Mouse (Mus musculus) heart, postnatal 0 days (tissue): ENCODE data around the gene Rps21. TPM values are rescaled to one million over a fixed set of nuclear protein-coding genes. Genes with fewer than 3 reads are reported as not detected.
A peak's percentile ranks its signal among the peaks of the same experiment; 100 is the strongest.

Source experiments
- ATAC-seq: fragments of 200-750 bp; cut with Nextera tagmentation; 2 replicates; pipeline ENCODE4 v1.8.0; 2017; ENCODE audit warnings: low read depth, moderate number of reproducible peaks, moderate library complexity; ENCODE audit not compliant: insufficient read depth
- DNase-seq: peaks from one replicate; pipeline ENCODE4 v3.0.0-alpha.2; 2016; ENCODE audit warnings: low spot score
- H3K27ac ChIP-seq: fragments of 300-500 bp; sonication (generic); 2 replicates; pipeline ENCODE4 v1.5.1; 2014; ENCODE audit warnings: low read depth, mild to moderate bottlenecking
- H3K27me3 ChIP-seq: fragments of 300-500 bp; sonication (generic); 2 replicates; pipeline ENCODE4 v1.6.1; 2014; ENCODE audit warnings: low read length, mixed read lengths; ENCODE audit not compliant: control insufficient read depth, insufficient read depth
- H3K36me3 ChIP-seq: fragments of 300-500 bp; sonication (generic); replicated peaks from 2 replicates; pipeline ENCODE4 v1.6.1; 2014; ENCODE audit warnings: low read length, mixed read lengths; ENCODE audit not compliant: control insufficient read depth, insufficient read depth
- H3K4me1 ChIP-seq: fragments of 300-500 bp; sonication (generic); 2 replicates; pipeline ENCODE4 v1.6.1; 2014; ENCODE audit warnings: antibody characterized with exemption; ENCODE audit not compliant: control insufficient read depth, insufficient read depth
- H3K4me2 ChIP-seq: fragments of 300-500 bp; sonication (generic); 2 replicates; pipeline ENCODE4 v1.6.1; 2014; ENCODE audit warnings: low read depth, mild to moderate bottlenecking, low read length, moderate library complexity
- H3K4me3 ChIP-seq: fragments of 300-500 bp; sonication (generic); 2 replicates; pipeline ENCODE4 v1.5.1; 2014; ENCODE audit warnings: low read depth, low read length
- H3K9ac ChIP-seq: fragments of 300-500 bp; sonication (generic); replicated peaks from 2 replicates; pipeline ENCODE4 v1.6.1; 2014; ENCODE audit warnings: low read depth, low read length, mixed read lengths
- H3K9me3 ChIP-seq: fragments of 300-500 bp; sonication (generic); replicated peaks from 2 replicates; pipeline ENCODE4 v1.6.1; 2016; ENCODE audit warnings: low read length; ENCODE audit not compliant: control insufficient read depth
- CTCF ChIP-seq: IDR thresholded peaks from 2 replicates; pipeline ENCODE4 v1.5.1; 2016; ENCODE audit warnings: antibody characterized with exemption, control low read depth, low read depth
- EP300 ChIP-seq: IDR thresholded peaks from 2 replicates; pipeline ENCODE4 v1.6.1; 2016; ENCODE audit warnings: antibody characterized with exemption, low read depth
- WGBS: fragments of 180-500 bp; shearing (Covaris S2); extraction: QIAGEN DNeasy Blood & Tissue Kit; methylation state at CpG from one replicate; pipeline ENCODE4 v1.1.7; 2014; 5-methylcytosine and 5-hydroxymethylcytosine counted together
- polyA plus RNA-seq: library from polyadenylated mRNA; unstranded; fragments of >200 nt; fragmentation: Nextera tagmentation; extraction: Ambion mirVana; gene quantifications from 2 replicates; pipeline ENCODE4 v1.2.1, GENCODE M21; 2015
- total RNA-seq: library from RNA; depleted of rRNA; stranded (reverse); fragments of >200 nt; gene quantifications from 2 replicates; pipeline ENCODE4 v1.2.3, GENCODE M21; 2014; ENCODE audit warnings: low replicate concordance

Rps21 gene
- total and polyA plus RNA-seq, 2 experiments from 2014 or later = 356 to 957 TPM

GRCm38 (mm10) chr2:180215011-180215461, 42.1 kb upstream of the Rps21 start:
- H3K36me3 ChIP-seq = no peaks in the 10 kb centered on the region
- no peaks in the 10 kb centered on the region for H3K27me3 ChIP-seq
- H3K27ac ChIP-seq = peak overlapping the region; percentile 15
- DNase-seq = no peak
- TF ChIP-seq EP300 (no peak), CTCF (no peak)
- peaks cover 45% of the 10 kb centered on the region for H3K4me1 ChIP-seq
- peak overlapping the region; percentile 29; the same call in 1 of the 2 replicates for H3K9ac ChIP-seq
- no peak overlapping the region for H3K4me2 ChIP-seq
- ATAC-seq = no peak
- H3K4me3 ChIP-seq = no peak overlapping the region
- 43% methylated on average over 8 of the region's 8 CpGs for WGBS
- peaks cover 3% of the 10 kb centered on the region; the same call in 1 of the 2 replicates for H3K9me3 ChIP-seq

GRCm38 (mm10) chr2:180215951-180216350, 41.2 kb upstream of the Rps21 start:
- Histone ChIP-seq H3K9me3 (peaks cover 3% of the 10 kb centered on the region; the same call in 1 of the 2 replicates), H3K9ac (no peak overlapping the region), H3K4me1 (peaks cover 45% of the 10 kb centered on the region), H3K36me3 (no peaks in the 10 kb centered on the region), H3K4me2 (no peak overlapping the region), H3K27me3 (no peaks in the 10 kb centered on the region), H3K27ac (0 out of 2 replicates have a peak overlapping the region, but pooled peaks have one; percentile 0), H3K4me3 (no peak overlapping the region)
- no peak for TF ChIP-seq CTCF
- TF ChIP-seq EP300 = no peak
- ATAC-seq (peak; percentile 46), DNase-seq (peak; percentile 41)
- 47% methylated on average over 6 of the region's 6 CpGs for WGBS

GRCm38 (mm10) chr2:180216921-180217320, 40.3 kb upstream of the Rps21 start:
- 54% methylated on average over 5 of the region's 5 CpGs for WGBS
- H3K4me3 ChIP-seq = no peak overlapping the region
- 0 out of 2 replicates have a peak, but pooled peaks cover 3% of the 10 kb centered on the region for H3K36me3 ChIP-seq
- H3K4me1 ChIP-seq = peaks cover 50% of the 10 kb centered on the region
- peaks cover 3% of the 10 kb centered on the region; the same call in 1 of the 2 replicates for H3K9me3 ChIP-seq
- no peak for ATAC-seq
- DNase-seq = no peak
- H3K27me3 ChIP-seq = no peaks in the 10 kb centered on the region
- no peak overlapping the region for H3K27ac ChIP-seq
- H3K9ac ChIP-seq = no peak overlapping the region
- no peak overlapping the region for H3K4me2 ChIP-seq
- TF ChIP-seq EP300 (no peak), CTCF (no peak)

GRCm38 (mm10) chr2:180217587-180217986, 39.6 kb upstream of the Rps21 start:
- H3K27ac ChIP-seq = peak overlapping the region; percentile 73; the same call in 1 of the 2 replicates
- H3K4me1 ChIP-seq = peaks cover 57% of the 10 kb centered on the region
- H3K4me2 ChIP-seq = no peak overlapping the region
- no peak overlapping the region for H3K4me3 ChIP-seq
- no peak overlapping the region for H3K9ac ChIP-seq
- WGBS = 56% methylated on average over 8 of the region's 8 CpGs
- DNase-seq = no peak
- H3K27me3 ChIP-seq = no peaks in the 10 kb centered on the region
- TF ChIP-seq CTCF (no peak), EP300 (no peak)
- no peaks in the 10 kb centered on the region for H3K9me3 ChIP-seq
- 0 out of 2 replicates have a peak, but pooled peaks cover 3% of the 10 kb centered on the region for H3K36me3 ChIP-seq
- ATAC-seq = 0 out of 2 replicates have a peak, but pooled peaks have one; percentile 7

- WGBS = 40% methylated on average over 3 of the region's 3 CpGs
- Histone ChIP-seq H3K4me3 (no peak overlapping the region), H3K4me1 (peaks cover 57% of the 10 kb centered on the region), H3K27me3 (no peaks in the 10 kb centered on the region), H3K36me3 (0 out of 2 replicates have a peak, but pooled peaks cover 3% of the 10 kb centered on the region), H3K4me2 (no peak overlapping the region), H3K9ac (no peak overlapping the region), H3K27ac (peak overlapping the region; percentile 73), H3K9me3 (no peaks in the 10 kb centered on the region)
- no peak for ATAC-seq
- DNase-seq = no peak
- TF ChIP-seq CTCF (no peak), EP300 (no peak)
Observed at GRCm38 (mm10) chr2:180218241-180218640, 38.9 kb upstream of the Rps21 start.

- Histone ChIP-seq H3K27me3 (no peaks in the 10 kb centered on the region), H3K4me2 (no peak overlapping the region), H3K36me3 (0 out of 2 replicates have a peak, but pooled peaks cover 3% of the 10 kb centered on the region), H3K4me3 (no peak overlapping the region), H3K27ac (peak overlapping the region; percentile 73), H3K9me3 (no peaks in the 10 kb centered on the region), H3K9ac (no peak overlapping the region), H3K4me1 (peaks cover 57% of the 10 kb centered on the region)
- WGBS = 28% methylated on average over 5 of the region's 5 CpGs
- ATAC-seq (peak; percentile 32; the same call in 1 of the 2 replicates), DNase-seq (peak; percentile 65)
- TF ChIP-seq CTCF (no peak), EP300 (no peak)
Observed at GRCm38 (mm10) chr2:180218677-180219076, 38.5 kb upstream of the Rps21 start.
